Mouse (Mus musculus) monocyte, adult 5-6 weeks (primary cell): ENCODE data around the gene Tor1a. TPM values are rescaled to one million over a fixed set of nuclear protein-coding genes. Genes with fewer than 3 reads are reported as not detected.

Experiments used
- ATAC-seq: fragments of 153-309, 156-312 bp; replicated peaks from 2 replicates; pipeline ENCODE4 v1.8.0; 2017; ENCODE audit warnings: mild to moderate bottlenecking; ENCODE audit not compliant: low TSS enrichment, insufficient number of reproducible peaks, severe bottlenecking, poor library complexity, low FRiP score
- total RNA-seq: library from RNA; stranded (forward); fragments of 200-1000, 200-491, 200-594 nt; gene quantifications from 3 replicates; pipeline ENCODE4 v1.2.3, GENCODE M21; 2017

Gene Tor1a
- 78.8 to 178 TPM (median 108 TPM) in 3 replicates for total RNA-seq

- ATAC-seq, result peak; percentile 71
Measured at GRCm38 (mm10) chr2:30967352-30968327, at the start of gene Tor1a. TSS of gene Tor1a (minus strand) at chr2:30967933.

DNA sequence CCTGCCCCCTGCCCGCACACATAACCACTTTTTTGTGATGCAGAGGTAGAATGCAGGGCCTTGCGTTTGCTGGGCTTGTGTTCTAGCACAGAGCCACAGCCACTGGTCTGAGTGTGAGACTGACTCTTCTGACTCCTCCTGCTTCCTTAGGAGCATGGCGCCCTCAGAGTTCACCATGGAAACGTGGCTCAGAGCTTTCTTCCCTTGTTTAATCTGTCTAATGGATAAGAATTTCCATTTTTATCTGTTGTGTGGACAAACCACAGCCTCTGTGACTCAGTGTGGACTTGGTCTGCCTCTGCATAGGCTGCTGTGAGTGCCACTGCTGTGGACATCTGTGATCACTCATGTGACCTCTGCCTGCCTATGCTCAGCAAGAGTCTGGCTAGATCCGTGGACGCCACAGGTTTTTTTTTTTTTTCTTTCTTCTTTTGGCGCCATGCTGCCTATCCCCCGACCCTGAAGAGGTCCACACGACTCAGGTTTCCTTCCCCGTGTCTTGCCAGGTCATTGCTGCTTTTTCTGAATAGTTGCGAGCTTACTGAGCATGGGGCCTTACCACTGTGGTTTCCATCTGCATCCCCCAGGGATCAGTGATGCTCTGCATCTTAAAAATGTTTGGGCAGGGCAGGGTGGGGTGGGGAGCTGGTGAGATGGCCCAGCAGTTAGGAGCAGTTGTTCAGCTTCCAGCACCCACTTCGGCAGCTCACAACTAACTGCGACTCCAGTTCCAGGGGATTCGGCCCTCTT lies 45.8 kb upstream of the Tor1a start:
- no peak for ATAC-seq

DNA sequence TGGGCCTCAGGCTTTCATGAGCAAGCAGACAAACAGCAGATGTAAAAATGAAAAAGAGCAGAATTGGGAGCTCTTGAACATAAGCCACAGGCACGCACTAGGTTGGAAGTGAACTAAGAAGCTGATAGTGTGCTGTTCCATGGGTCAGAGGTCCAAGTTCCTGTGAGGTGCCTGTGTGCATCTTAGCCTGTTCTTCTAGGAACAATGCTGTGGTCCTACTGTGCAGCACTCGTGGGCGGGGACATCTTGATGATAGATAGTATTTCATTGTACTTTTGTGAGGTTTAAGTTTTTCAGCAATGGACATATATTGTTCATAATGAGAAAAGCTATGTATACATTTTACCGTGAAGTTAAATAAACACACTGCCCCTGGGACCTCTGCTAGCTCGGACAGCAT lies 39.5 kb upstream of the Tor1a start:
- ATAC-seq, result no peak

- no peak for ATAC-seq
Measured at GRCm38 (mm10) chr2:31006434-31006833, 38.7 kb upstream of the Tor1a start.

DNA sequence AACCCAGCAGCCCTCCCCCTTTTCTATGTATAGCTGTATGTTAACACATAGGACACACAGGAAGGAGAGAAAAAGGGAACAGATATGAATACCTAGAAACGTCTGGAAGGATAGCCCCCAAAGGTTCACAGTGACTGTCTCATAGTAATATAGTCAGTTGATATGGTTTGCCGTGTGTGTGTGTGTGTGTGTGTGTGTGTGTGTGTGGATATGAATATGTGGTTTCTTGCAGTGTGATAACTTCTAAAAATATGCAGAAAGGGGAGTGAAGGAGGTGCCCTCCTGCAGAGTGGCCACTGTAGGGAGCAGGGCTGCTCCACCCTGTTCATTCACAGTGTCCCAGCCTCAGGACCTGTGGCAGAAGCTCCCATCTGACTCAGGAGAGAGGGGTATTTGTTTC lies 37.7 kb upstream of the Tor1a start:
- ATAC-seq, result no peak

- ATAC-seq, result no peak
Measured at GRCm38 (mm10) chr2:31002857-31003256, 35.1 kb upstream of the Tor1a start.

DNA sequence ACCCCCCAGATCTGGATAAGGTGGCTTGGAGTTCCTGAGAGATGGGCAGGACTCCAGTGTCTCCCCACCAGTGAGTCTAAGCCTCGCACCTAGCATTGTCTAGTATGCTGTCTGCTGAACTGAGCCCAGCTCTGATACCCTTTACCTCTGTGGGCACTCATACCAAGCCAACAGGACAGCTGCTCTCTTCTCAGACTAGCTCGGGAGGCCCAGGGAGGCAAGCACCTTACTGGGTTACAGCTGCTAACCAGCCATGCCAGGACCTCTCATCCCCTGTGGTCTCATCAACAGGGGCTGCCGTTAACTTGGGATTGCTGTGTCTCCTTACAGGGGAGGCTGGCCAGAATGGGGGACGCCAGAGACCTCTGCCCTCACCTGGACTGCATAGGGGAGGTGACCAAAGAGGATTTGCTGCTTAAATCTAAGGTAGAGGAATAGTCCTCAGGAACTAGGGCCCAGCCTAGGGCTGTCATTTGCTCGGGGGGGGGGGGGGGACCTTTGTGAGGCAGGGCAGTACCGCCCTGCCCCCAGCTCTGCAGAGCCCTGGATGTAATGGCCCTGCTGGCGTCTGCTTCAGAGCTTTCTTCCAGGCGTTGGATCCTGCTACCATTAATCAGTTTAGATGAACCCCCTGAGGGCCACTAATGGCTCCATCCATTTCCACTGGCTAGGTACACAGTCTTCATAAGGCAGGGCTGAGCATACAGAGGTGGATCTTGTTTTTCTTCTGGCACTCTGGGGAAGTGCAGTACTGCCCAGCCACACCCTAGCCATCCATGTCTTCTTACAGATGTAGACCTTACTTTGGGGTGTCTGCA lies 30.9 kb upstream of the Tor1a start:
- no peak for ATAC-seq

- no peak for ATAC-seq
Measured at GRCm38 (mm10) chr2:30995432-30995996, 27.8 kb upstream of the Tor1a start.

DNA sequence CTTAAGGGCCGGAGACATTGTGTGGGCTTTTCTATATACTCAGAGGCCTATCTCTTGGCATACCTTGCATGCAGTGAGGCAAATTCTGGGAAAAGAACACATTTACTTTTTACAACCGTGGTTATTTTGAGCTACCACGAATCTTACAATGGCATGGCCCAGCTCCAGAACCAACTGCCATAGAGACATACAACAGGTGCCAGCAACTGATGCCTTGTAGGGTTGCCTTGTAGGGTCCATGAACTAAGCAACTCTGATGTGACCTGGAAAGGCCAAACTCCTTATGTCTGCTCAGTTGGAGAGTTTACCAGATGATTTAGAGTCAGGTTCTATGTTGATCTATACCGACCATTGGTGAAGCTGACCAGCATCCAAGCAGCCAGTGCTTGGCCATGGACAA lies 27.1 kb upstream of the Tor1a start:
- no peak for ATAC-seq

- ATAC-seq, result no peak
Measured at GRCm38 (mm10) chr2:30990221-30990620, 22.5 kb upstream of the Tor1a start.

- no peak for ATAC-seq
Measured at GRCm38 (mm10) chr2:30985111-30986020, 17.6 kb upstream of the Tor1a start.

DNA sequence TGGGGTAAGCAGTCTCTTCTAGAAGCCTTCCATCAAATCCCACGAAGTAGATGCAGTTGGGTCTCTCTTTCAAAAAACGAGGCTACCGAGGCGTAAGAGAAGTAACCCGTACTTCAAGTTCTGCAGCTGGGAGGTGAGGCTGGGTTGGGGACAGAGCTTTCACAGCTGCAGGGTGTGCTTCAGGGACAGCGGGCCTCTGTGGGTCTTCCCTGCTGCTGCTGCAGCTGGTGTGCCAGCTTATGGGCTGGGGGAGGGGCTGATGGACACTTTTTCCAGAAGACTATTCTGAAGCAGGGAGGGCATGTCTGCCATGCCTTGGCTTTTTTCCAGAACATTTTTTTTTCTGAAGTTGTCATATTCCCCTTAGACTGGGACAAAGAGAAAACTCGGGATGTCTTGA lies 15.3 kb upstream of the Tor1a start:
- ATAC-seq, result no peak

DNA sequence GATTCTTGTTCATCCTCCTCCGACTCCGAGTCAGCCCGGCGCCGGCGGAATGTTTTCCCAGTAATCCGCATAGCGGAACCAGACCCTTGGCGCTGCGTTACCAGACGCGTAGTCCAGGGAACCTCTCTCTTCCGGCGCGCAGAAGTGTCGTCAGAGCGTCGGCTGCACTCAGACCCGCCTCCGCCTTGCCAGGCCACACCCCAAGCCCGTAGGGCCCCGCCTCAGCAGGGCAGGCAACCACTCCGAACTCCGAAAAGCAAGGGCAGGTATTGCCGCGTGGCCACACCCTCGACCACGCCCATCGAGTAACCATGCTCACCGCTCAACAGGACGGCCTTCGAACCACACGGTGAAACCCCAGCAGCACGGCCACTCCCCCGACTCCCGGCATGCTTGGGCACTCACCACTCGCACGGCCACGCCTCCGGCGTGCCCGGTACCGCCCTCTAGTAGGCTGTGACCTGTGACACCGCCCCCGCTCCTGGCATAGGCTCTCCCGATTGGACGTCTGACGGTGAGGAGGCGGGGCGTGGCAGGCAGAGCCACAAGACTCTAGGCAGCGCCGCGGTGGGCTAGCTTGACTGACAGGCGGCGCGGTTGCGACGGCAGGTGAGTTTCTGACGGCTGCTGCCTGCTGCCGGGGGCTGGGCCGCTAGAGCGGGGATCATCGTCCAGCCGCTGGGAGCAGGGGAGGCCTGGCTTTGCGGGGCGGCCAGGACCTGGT lies 14.2 kb upstream of the Tor1a start, which contains the start of the genes BC005624 and Usp20:
BC005624 (minus strand) TSS at position 412 of the 724 bp plus-strand sequence.
Usp20 (plus strand) TSS at position 490 of the 724 bp plus-strand sequence.
- peak; percentile 92 for ATAC-seq

- peak; percentile 25; the same call in 1 of the 2 replicates for ATAC-seq
Measured at GRCm38 (mm10) chr2:30966826-30967225, 907 bp downstream of the Tor1a start.

DNA sequence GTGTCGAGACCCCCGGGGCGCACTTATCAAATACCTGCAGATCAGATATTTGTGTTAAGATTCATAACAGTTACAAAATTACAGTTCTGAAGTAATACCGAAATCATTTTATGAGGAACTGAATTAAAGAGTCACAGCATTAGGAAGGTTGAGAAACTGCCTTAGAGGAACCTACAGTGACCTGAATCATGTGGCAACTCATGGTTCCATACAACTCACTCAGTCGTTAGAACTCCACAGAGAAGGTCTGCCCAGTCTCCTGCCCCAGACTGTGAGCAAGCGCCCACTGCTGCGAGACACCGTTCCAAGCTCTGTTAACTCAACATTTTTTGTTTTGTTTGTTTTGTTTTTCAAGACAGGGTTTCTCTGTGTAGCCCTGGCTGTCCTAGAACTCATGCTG lies 2.1 kb downstream of the Tor1a start:
- ATAC-seq, result peak; percentile 67

GRCm38 (mm10) chr2:30962570-30963254 lies 5.0 kb downstream of the Tor1a start:
- no peak for ATAC-seq
